Mouse (Mus musculus): Measurements from ENCODE around the gene Asic3. TPM values are rescaled to one million over a fixed set of nuclear protein-coding genes. Genes with fewer than 3 reads are reported as not detected.

Gene Asic3
- total and polyA plus RNA-seq, 3 experiments: 0.25 to 1.1 TPM; not detected in 1

GRCm38 (mm10) chr5:24387264-24388241 lies 25.6 kb upstream of the Asic3 start:
- Histone ChIP-seq H3K4me2 (ENCODE audit: insufficient read depth, low read depth, poor library complexity, severe bottlenecking) (no peak overlapping the region), H3K27me3 (replicated peaks) (no peaks in the 10 kb centered on the region), H3K36me3 (replicated peaks in 1 of 2; ENCODE audit: control insufficient read depth in 1 of 2, insufficient read depth in 1 of 2, low read length in 1 of 2) (no peaks in the 10 kb centered on the region), H3K79me2 (replicated peaks; ENCODE audit: control insufficient read depth, extremely low read depth, insufficient read depth, poor library complexity, severe bottlenecking) (no peaks in the 10 kb centered on the region), H3K4me1 (ENCODE audit: control insufficient read depth in 1 of 2, insufficient read depth in 2 of 2) (peaks cover 20 to 56% of the 10 kb centered on the region in 2 experiments), H3K27ac (ENCODE audit: insufficient read depth, low read depth) (no peak overlapping the region), H3K9ac (ENCODE audit: insufficient read depth, low read depth) (no peak overlapping the region), H3K9me3 (replicated peaks; ENCODE audit: low read length) (peaks cover 11% of the 10 kb centered on the region), H3K4me3 (replicated peaks in 1 of 3; ENCODE audit: low read depth in 2 of 3, low read length in 2 of 3, poor library complexity in 1 of 3) (no peak overlapping the region)
- TF ChIP-seq POLR2A (IDR thresholded peaks at IDR 0.05; ENCODE audit: low read depth, low read length): no peak
- no peak for TF ChIP-seq MAFK (IDR thresholded peaks at IDR 0.05; ENCODE audit: insufficient replicate concordance, low read length)
- no peak for TF ChIP-seq TBP (conservative IDR thresholded peaks at IDR 0.05; ENCODE audit: low read depth, low read length)
- TF ChIP-seq RCOR1 (conservative IDR thresholded peaks at IDR 0.05; ENCODE audit: low read depth, low read length): no peak
- no peak for TF ChIP-seq HCFC1 (IDR thresholded peaks at IDR 0.05; ENCODE audit: low read depth, low read length)
- no peak for TF ChIP-seq POLR2AphosphoS2 (IDR thresholded peaks at IDR 0.05; ENCODE audit: low read depth, low read length)
- TF ChIP-seq KAT2A (IDR thresholded peaks at IDR 0.05; ENCODE audit: insufficient replicate concordance, low read length): no peak
- TF ChIP-seq NRF1 (IDR thresholded peaks at IDR 0.05; ENCODE audit: low read depth, low read length): no peak
- dilution Hi-C loops (cut with MboI; ENCODE audit: extremely low pct_ligation_motif_present, extremely low pct_unique_long_range_greater_than_20kb, low sequenced_read_pairs) (no loop called here), in situ Hi-C loops (cut with MboI; ENCODE audit: low pct_ligation_motif_present, low pct_unique_long_range_greater_than_20kb, low sequenced_read_pairs) (no loop called here)
- no peak for DNase-seq (ENCODE audit: extremely low read depth)

GRCm38 (mm10) chr5:24388246-24388915 lies 24.8 kb upstream of the Asic3 start:
- no peak overlapping the region for H3K4me2 ChIP-seq (ENCODE audit: insufficient read depth, low read depth, poor library complexity, severe bottlenecking)
- dilution Hi-C loops (cut with MboI; ENCODE audit: extremely low pct_ligation_motif_present, extremely low pct_unique_long_range_greater_than_20kb, low sequenced_read_pairs): no loop called here

GRCm38 (mm10) chr5:24389011-24389657 lies 24.1 kb upstream of the Asic3 start:
- H3K36me3 ChIP-seq (replicated peaks in 1 of 2; ENCODE audit: control insufficient read depth in 1 of 2, insufficient read depth in 1 of 2, low read length in 1 of 2): no peaks in the 10 kb centered on the region
- dilution Hi-C loops (cut with MboI; ENCODE audit: extremely low pct_ligation_motif_present, extremely low pct_unique_long_range_greater_than_20kb, low sequenced_read_pairs): no loop called here
- H3K9ac ChIP-seq (ENCODE audit: insufficient read depth, low read depth): peak overlapping the region; percentile 16; the same call in 1 of the 2 replicates
- peak overlapping the region; percentile 44 for H3K27ac ChIP-seq (ENCODE audit: insufficient read depth, low read depth)
- H3K79me2 ChIP-seq (replicated peaks; ENCODE audit: control insufficient read depth, extremely low read depth, insufficient read depth, poor library complexity, severe bottlenecking): no peaks in the 10 kb centered on the region
- peak; percentile 91 for DNase-seq (ENCODE audit: extremely low read depth)
- peak overlapping the region; percentile 33 to 55 (median 46) for H3K4me3 ChIP-seq (replicated peaks in 1 of 3; ENCODE audit: low read depth in 2 of 3, low read length in 2 of 3, poor library complexity in 1 of 3)
- peaks cover 18 to 59% of the 10 kb centered on the region in 2 experiments for H3K4me1 ChIP-seq (ENCODE audit: control insufficient read depth in 1 of 2, insufficient read depth in 2 of 2)
- in situ Hi-C loops (cut with MboI; ENCODE audit: low pct_ligation_motif_present, low pct_unique_long_range_greater_than_20kb, low sequenced_read_pairs): no loop called here
- H3K4me2 ChIP-seq (ENCODE audit: insufficient read depth, low read depth, poor library complexity, severe bottlenecking): peak overlapping the region; percentile 37
- H3K27me3 ChIP-seq (replicated peaks): no peaks in the 10 kb centered on the region
- H3K9me3 ChIP-seq (replicated peaks; ENCODE audit: low read length): peaks cover 11% of the 10 kb centered on the region
- no peak for TF ChIP-seq RCOR1 (conservative IDR thresholded peaks at IDR 0.05; ENCODE audit: low read depth, low read length)
- no peak for TF ChIP-seq KAT2A (IDR thresholded peaks at IDR 0.05; ENCODE audit: insufficient replicate concordance, low read length)
- 0 out of 2 replicates have a peak, but pooled peaks have one; percentile 26 for TF ChIP-seq E2F4 (IDR thresholded peaks at IDR 0.05; ENCODE audit: insufficient replicate concordance, low read depth, low read length)
- TF ChIP-seq PAX5 (IDR thresholded peaks at IDR 0.05; ENCODE audit: low read length): no peak
- peak; percentile 87 for TF ChIP-seq TBP (conservative IDR thresholded peaks at IDR 0.05; ENCODE audit: low read depth, low read length)
- peak; percentile 54; the same call in 1 of the 2 replicates for TF ChIP-seq MYC (IDR thresholded peaks at IDR 0.05; ENCODE audit: low read depth, low read length)
- TF ChIP-seq ZKSCAN1 (IDR thresholded peaks at IDR 0.05; ENCODE audit: borderline replicate concordance, low read depth, low read length): no peak
- no peak for TF ChIP-seq GABPA (IDR thresholded peaks at IDR 0.05; ENCODE audit: insufficient replicate concordance, low read depth, low read length)
- no peak for TF ChIP-seq RAD21 (IDR thresholded peaks at IDR 0.05; ENCODE audit: low read depth, low read length)
- peak; percentile 25; the same call in 1 of the 2 replicates for TF ChIP-seq USF2 (conservative IDR thresholded peaks at IDR 0.05; ENCODE audit: low read depth, low read length)
- TF ChIP-seq BHLHE40 (IDR thresholded peaks at IDR 0.05; ENCODE audit: low read depth, low read length): no peak; the same call in 1 of the 2 replicates
- no peak for TF ChIP-seq CHD1 (IDR thresholded peaks at IDR 0.05; ENCODE audit: low read depth, low read length)
- TF ChIP-seq ZMIZ1 (IDR thresholded peaks at IDR 0.05; ENCODE audit: low read depth, low read length): 0 out of 2 replicates have a peak, but pooled peaks have one; percentile 39
- 0 out of 2 replicates have a peak, but pooled peaks have one; percentile 16 for TF ChIP-seq MEF2A (IDR thresholded peaks at IDR 0.05; ENCODE audit: borderline replicate concordance, low read depth, low read length)

More at GRCm38 (mm10) chr5:24388246-24388915, 24.8 kb upstream of the Asic3 start:
- no peak for TF ChIP-seq RCOR1 (conservative IDR thresholded peaks at IDR 0.05; ENCODE audit: low read depth, low read length)
- H3K79me2 ChIP-seq (replicated peaks; ENCODE audit: control insufficient read depth, extremely low read depth, insufficient read depth, poor library complexity, severe bottlenecking): no peaks in the 10 kb centered on the region
- no peak overlapping the region for H3K9ac ChIP-seq (ENCODE audit: insufficient read depth, low read depth)
- H3K9me3 ChIP-seq (replicated peaks; ENCODE audit: low read length): peaks cover 11% of the 10 kb centered on the region
- no peaks in the 10 kb centered on the region for H3K36me3 ChIP-seq (replicated peaks in 1 of 2; ENCODE audit: control insufficient read depth in 1 of 2, insufficient read depth in 1 of 2, low read length in 1 of 2)
- DNase-seq (ENCODE audit: extremely low read depth): no peak
- in situ Hi-C loops (cut with MboI; ENCODE audit: low pct_ligation_motif_present, low pct_unique_long_range_greater_than_20kb, low sequenced_read_pairs): no loop called here
- H3K27me3 ChIP-seq (replicated peaks): no peaks in the 10 kb centered on the region
- H3K27ac ChIP-seq (ENCODE audit: insufficient read depth, low read depth): no peak overlapping the region
- H3K4me1 ChIP-seq (ENCODE audit: control insufficient read depth in 1 of 2, insufficient read depth in 2 of 2): peaks cover 18 to 57% of the 10 kb centered on the region in 2 experiments
- no peak overlapping the region for H3K4me3 ChIP-seq (replicated peaks in 1 of 3; ENCODE audit: low read depth in 2 of 3, low read length in 2 of 3, poor library complexity in 1 of 3)

Measured in CH12.LX (cell line).